Mouse (Mus musculus) neural tube, embryonic 13.5 days (tissue): Measurements from ENCODE around the gene Rap1gap. TPM values are rescaled to one million over a fixed set of nuclear protein-coding genes. Genes with fewer than 3 reads are reported as not detected.

ENCODE experiments used
- ATAC-seq: fragments of 200-750 bp; cut with Nextera tagmentation; 2 replicates; pipeline ENCODE4 v1.8.0; 2017; ENCODE audit warnings: low read depth, mild to moderate bottlenecking, moderate TSS enrichment, moderate library complexity
- H3K27ac ChIP-seq: fragments of 300-500 bp; sonication (generic); replicated peaks from 2 replicates; pipeline ENCODE4 v1.5.1; 2015; ENCODE audit warnings: moderate library complexity, mild to moderate bottlenecking, inconsistent platforms
- H3K27me3 ChIP-seq: fragments of 300-500 bp; sonication (generic); 2 replicates; pipeline ENCODE4 v1.6.1; 2015; ENCODE audit warnings: mild to moderate bottlenecking, inconsistent platforms
- H3K36me3 ChIP-seq: fragments of 300-500 bp; sonication (generic); 2 replicates; pipeline ENCODE4 v1.6.1; 2015; ENCODE audit warnings: mild to moderate bottlenecking, inconsistent platforms
- H3K4me1 ChIP-seq: fragments of 300-500 bp; sonication (generic); replicated peaks from 2 replicates; pipeline ENCODE4 v1.6.1; 2015; ENCODE audit warnings: inconsistent platforms
- H3K4me2 ChIP-seq: fragments of 300-500 bp; sonication (generic); 2 replicates; pipeline ENCODE4 v1.6.1; 2015; ENCODE audit warnings: inconsistent platforms, mild to moderate bottlenecking, moderate library complexity
- H3K4me3 ChIP-seq: fragments of 300-500 bp; sonication (generic); 2 replicates; pipeline ENCODE4 v1.5.1; 2015; ENCODE audit warnings: mild to moderate bottlenecking, inconsistent platforms
- H3K9ac ChIP-seq: fragments of 300-500 bp; sonication (generic); 2 replicates; pipeline ENCODE4 v1.6.1; 2015; ENCODE audit warnings: moderate library complexity, mild to moderate bottlenecking, inconsistent platforms
- H3K9me3 ChIP-seq: fragments of 300-500 bp; sonication (generic); 2 replicates; pipeline ENCODE4 v1.6.1; 2016; ENCODE audit warnings: inconsistent platforms
- WGBS: fragments of 180-500 bp; shearing (Covaris S2); methylation state at CpG from one replicate; pipeline ENCODE4 v1.1.7; 2015; 5-methylcytosine and 5-hydroxymethylcytosine counted together
- polyA plus RNA-seq: library from polyadenylated mRNA; unstranded; fragments of >200 nt; fragmentation: Nextera tagmentation; extraction: Ambion mirVana; gene quantifications from 2 replicates; pipeline ENCODE4 v1.2.1, GENCODE M21; 2015

Rap1gap gene
- polyA plus RNA-seq, 1 experiment from 2014 or later: 51.2 TPM

DNA sequence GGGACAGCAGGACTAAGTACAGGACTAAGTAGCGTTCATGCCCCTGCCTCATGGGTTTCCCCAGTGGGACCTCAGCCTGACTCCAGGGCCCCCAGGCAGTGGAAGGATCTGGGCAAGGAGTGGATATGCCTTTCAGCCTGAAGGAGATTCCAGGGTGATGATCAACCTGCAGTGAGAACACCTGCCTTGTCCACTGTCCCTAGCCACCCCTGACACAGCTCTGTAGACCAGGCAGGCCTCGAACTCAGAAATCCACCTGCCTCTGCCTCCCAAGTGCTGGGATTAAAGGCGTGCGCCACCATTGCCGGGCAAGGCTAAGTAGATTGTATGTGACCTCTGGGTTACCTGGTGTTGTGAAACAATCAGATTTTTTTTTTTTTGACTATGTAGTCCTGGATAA is 1.3 kb downstream of the Rap1gap start:
- Histone ChIP-seq H3K9me3 (no peaks in the 10 kb centered on the region), H3K4me3 (peak overlapping the region; percentile 56; the same call in 1 of the 2 replicates), H3K9ac (0 out of 2 replicates have a peak overlapping the region, but pooled peaks have one; percentile 3), H3K27ac (no peak overlapping the region), H3K4me2 (peak overlapping the region; percentile 72), H3K4me1 (peaks cover 46% of the 10 kb centered on the region), H3K36me3 (no peaks in the 10 kb centered on the region), H3K27me3 (peaks cover 22% of the 10 kb centered on the region)
- ATAC-seq: no peak
- WGBS: 86% methylated on average over 5 of the region's 5 CpGs

DNA sequence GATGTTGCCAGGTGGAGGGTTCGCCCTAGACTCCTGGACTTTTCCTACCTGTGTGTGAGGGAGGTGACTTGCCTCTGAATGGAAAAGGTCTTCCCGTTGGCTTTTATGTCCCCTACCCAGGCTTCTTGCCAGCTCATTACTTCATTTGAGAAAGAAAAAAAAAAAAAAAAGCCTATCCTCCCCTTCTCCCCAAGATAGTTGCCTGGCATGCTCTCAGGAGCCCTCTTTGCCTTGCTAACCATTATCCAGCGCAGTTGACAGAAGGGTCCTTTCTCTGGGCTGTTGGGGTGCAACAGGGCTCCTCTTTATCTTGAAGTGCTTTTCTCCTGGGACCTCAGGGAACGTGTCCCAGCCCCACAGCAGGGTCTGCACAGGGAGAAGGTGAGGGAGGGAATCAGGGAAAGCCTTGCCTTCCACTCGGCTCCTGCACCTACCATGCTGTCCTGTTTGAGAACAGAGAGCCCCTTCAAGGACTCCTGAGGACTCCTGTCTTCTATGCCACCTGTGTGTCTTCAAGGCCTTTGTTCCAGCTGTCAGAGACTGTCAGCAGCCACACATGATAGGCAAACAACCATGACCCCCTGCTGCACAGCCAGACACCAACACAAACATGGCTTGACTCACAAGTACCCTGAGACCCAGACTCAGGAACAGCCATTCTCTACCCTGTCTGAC is 1.9 kb downstream of the Rap1gap start:
- H3K36me3 ChIP-seq: no peaks in the 10 kb centered on the region
- no peaks in the 10 kb centered on the region for H3K9me3 ChIP-seq
- H3K4me1 ChIP-seq: peaks cover 42% of the 10 kb centered on the region
- no peak overlapping the region for H3K4me3 ChIP-seq
- no peak for ATAC-seq
- 0 out of 2 replicates have a peak overlapping the region, but pooled peaks have one; percentile 26 for H3K9ac ChIP-seq
- H3K4me2 ChIP-seq: peak overlapping the region; percentile 21; the same call in 1 of the 2 replicates
- no peak overlapping the region for H3K27ac ChIP-seq
- WGBS: 62% methylated on average over 5 of the region's 5 CpGs
- peaks cover 22% of the 10 kb centered on the region for H3K27me3 ChIP-seq

DNA sequence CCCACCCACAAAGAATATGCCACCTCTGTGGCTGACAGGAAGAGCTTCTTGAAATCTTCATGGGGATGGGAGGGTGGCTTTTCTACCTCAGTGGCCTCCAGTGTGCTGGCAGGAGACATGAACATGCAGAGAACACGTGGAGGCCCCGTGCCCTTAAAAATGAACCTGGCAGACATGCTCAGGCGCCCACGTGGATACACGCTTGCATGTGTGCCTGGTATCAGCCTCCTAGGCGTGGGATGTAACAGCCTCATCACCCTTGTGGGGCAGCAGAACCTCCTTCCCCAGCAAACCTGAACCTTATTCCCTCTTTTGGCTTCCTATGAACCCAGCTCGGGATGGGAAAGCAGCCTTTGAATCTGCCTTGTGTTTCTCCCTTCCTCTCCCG is 2.4 kb downstream of the Rap1gap start:
- Histone ChIP-seq H3K27me3 (peaks cover 22% of the 10 kb centered on the region), H3K27ac (no peak overlapping the region), H3K9me3 (no peaks in the 10 kb centered on the region), H3K4me1 (peaks cover 39% of the 10 kb centered on the region), H3K9ac (0 out of 2 replicates have a peak overlapping the region, but pooled peaks have one; percentile 26), H3K4me3 (no peak overlapping the region), H3K36me3 (no peaks in the 10 kb centered on the region), H3K4me2 (no peak overlapping the region)
- 71% methylated on average over 8 of the region's 8 CpGs for WGBS
- no peak for ATAC-seq

DNA sequence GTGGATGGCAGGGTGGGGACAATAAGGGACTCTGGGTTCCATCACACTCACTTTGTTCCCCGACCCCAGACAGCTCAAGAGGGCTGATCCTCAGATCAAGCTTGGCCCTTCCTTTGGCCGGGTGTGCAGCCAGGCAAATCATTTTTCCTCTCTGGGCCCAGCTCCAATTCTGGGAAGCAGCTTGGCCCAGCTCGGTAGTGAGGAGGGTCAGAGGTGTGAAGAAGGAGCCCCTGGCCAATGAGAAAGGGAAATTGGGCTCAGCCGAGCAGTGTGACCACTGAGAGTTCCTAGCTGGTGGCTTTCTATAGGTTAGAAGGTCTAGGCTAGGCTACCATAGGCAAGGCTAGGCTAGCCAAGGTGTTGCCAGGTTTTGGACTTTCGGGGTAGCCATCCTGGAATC is 3.2 kb downstream of the Rap1gap start:
- no peak overlapping the region for H3K27ac ChIP-seq
- no peak overlapping the region for H3K4me3 ChIP-seq
- H3K4me2 ChIP-seq: no peak overlapping the region
- H3K4me1 ChIP-seq: peaks cover 40% of the 10 kb centered on the region
- H3K9me3 ChIP-seq: no peaks in the 10 kb centered on the region
- ATAC-seq: no peak
- peak overlapping the region; percentile 26; the same call in 1 of the 2 replicates for H3K9ac ChIP-seq
- peaks cover 22% of the 10 kb centered on the region for H3K27me3 ChIP-seq
- 64% methylated on average over 5 of the region's 5 CpGs for WGBS
- H3K36me3 ChIP-seq: no peaks in the 10 kb centered on the region

DNA sequence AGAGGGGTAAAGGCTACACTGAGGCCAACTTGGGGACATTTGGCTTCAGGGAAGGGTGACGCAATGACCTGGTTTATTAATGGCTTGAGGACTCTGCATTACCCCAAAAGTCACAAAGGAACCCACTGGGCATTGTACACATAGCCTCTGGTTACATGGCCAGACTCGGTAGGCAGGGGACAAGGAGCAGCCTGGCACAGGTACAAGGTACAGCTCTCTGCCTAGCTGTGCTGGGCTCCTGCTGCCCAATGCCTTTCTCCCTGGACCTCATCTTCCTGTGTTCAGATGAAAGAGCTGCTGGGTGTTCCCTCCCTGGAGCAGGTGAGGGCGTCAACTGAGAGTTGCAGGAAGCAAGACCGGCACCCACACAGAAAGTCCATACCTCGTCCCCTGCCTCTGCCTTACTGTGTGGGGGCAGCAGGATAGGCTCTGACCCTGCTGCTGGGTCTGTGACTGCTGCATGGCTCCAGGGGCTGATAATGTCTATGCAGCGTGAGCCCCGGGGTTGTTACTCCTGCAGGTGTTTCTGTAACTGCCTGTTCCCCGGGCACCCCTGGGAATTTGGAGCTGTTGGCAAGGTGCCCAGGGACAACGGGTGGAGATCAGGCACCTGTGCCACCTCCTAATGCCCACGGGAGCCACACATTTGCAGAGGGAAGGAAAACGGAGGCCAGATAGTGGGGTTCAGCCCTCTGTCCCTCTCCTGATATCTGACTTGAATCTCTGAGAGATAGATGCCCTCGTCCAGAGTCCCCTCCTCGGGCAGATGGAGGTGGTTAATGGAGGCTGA is 7.4 kb downstream of the Rap1gap start:
- Histone ChIP-seq H3K9ac (no peak overlapping the region; the same call in 1 of the 2 replicates), H3K9me3 (no peaks in the 10 kb centered on the region), H3K4me2 (no peak overlapping the region), H3K4me3 (no peak overlapping the region), H3K36me3 (no peaks in the 10 kb centered on the region), H3K27ac (no peak overlapping the region), H3K27me3 (peaks cover 3% of the 10 kb centered on the region; the same call in 1 of the 2 replicates), H3K4me1 (peaks cover 20% of the 10 kb centered on the region)
- ATAC-seq: no peak
- 72% methylated on average over 13 of the region's 13 CpGs for WGBS

DNA sequence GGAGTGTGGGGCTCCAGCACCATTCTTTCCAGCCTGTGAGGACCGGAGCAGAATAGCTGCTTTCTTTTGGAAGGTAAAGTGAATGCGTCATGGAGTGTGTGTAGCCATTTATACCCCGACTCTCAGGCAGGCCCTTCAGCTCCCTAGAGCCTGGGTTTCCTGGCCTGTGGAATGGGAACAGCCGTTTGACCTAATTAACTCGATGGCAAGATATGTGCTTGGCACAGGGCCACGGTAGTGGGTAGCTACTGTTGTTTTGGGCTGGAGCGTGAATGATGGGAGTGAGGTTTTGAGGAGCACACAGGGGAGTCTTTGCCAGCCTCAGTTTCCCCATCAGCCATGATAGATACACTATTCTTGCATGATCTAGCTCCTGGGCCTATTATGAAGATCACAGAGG is 11.0 kb downstream of the Rap1gap start:
- Histone ChIP-seq H3K27me3 (peaks cover 23% of the 10 kb centered on the region), H3K4me3 (no peak overlapping the region), H3K9ac (0 out of 2 replicates have a peak overlapping the region, but pooled peaks have one; percentile 1), H3K4me1 (peaks cover 18% of the 10 kb centered on the region), H3K36me3 (no peaks in the 10 kb centered on the region), H3K27ac (no peak overlapping the region), H3K4me2 (no peak overlapping the region), H3K9me3 (no peaks in the 10 kb centered on the region)
- no peak for ATAC-seq
- WGBS: 63% methylated on average over 7 of the region's 7 CpGs

DNA sequence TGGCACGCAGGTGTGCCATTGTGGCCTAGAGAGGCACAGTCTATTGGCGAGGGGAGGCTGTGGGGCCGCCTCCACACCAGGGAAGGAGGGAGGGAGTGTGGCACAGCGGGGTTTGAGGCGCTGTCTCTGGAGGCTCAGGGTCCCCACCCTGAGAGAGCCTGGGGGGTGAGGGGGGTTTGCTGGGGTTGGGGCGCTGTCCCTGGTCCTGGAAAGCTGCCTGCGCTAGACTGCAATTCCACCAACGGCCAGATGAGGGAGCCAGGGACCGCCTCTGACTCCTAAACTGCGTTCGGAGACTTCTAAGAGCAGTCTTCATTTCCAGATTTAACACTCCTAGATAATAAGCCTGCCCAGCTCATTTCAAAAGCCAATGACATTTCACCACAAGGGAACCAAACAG is 11.5 kb downstream of the Rap1gap start:
- Histone ChIP-seq H3K9me3 (no peaks in the 10 kb centered on the region), H3K4me1 (peaks cover 23% of the 10 kb centered on the region), H3K4me2 (no peak overlapping the region), H3K27me3 (peaks cover 24% of the 10 kb centered on the region), H3K4me3 (no peak overlapping the region), H3K27ac (no peak overlapping the region), H3K36me3 (no peaks in the 10 kb centered on the region), H3K9ac (0 out of 2 replicates have a peak overlapping the region, but pooled peaks have one; percentile 1)
- 11% methylated on average over 11 of the region's 11 CpGs for WGBS
- ATAC-seq: peak; percentile 38

DNA sequence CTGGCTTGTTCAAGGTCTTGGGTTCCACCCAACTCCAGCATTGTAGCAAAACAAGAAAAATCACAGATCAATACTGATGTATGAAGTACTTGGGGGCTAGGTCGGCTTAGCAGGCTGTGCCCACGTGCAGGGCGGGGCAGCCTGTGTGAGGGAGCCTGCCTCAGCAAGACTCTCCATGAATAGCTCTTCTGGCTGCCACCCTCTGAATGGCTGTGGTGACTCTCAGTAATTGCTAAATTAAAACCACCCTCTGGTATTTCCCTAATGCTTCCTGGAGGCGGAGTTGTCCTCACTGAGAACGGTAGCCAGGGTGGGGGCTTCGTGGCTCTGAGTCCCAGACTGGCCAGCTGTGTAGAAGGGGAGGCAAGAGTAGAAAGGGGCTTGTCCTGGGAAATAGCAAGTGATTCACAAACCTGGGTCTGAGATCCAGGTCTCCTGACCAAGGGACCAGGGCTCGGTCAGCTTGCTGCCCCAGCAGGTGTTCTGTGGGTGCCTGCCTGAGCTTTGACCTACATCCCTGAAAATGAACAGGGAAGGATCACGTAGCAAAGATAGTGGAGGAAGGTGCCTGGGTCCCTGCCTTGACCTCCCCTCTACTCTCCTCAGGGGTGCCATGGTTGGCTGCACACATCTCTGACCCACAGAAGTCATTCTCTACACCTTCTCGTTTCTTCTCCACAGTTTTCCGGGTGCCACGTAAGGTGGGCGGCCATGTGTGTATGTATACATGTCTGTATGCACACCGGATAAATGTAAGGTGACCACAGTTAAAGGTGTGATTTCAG is 12.4 kb downstream of the Rap1gap start:
- H3K9me3 ChIP-seq: no peaks in the 10 kb centered on the region
- no peak overlapping the region for H3K9ac ChIP-seq
- no peak overlapping the region for H3K4me3 ChIP-seq
- no peaks in the 10 kb centered on the region for H3K36me3 ChIP-seq
- H3K4me1 ChIP-seq: peaks cover 30% of the 10 kb centered on the region
- peaks cover 28% of the 10 kb centered on the region for H3K27me3 ChIP-seq
- H3K27ac ChIP-seq: no peak overlapping the region
- ATAC-seq: no peak
- WGBS: 64% methylated on average over 13 of the region's 13 CpGs
- H3K4me2 ChIP-seq: no peak overlapping the region

DNA sequence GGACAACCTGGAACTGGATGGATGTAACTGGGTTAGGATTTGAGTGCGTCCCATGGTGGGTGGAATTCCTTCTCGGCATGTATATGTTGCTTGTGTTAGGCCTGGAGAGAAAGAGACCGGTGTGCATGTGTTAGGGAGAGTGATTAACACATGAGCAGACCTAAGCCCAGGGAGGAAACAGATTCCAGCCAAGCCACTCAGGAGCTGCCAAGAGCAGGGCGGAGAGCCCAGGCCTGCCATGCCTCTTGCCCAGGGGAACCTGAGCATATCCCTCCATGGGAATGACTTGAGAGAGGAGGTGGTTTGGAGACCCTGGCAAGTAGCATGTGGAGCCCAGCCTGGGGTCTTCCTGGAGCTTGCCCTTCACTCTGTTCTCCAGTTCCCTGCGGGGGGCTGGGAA is 13.4 kb downstream of the Rap1gap start:
- H3K27ac ChIP-seq: no peak overlapping the region
- peaks cover 37% of the 10 kb centered on the region for H3K27me3 ChIP-seq
- no peaks in the 10 kb centered on the region for H3K36me3 ChIP-seq
- no peak overlapping the region for H3K4me3 ChIP-seq
- no peak for ATAC-seq
- no peak overlapping the region for H3K4me2 ChIP-seq
- WGBS: 81% methylated on average over 5 of the region's 5 CpGs
- H3K9me3 ChIP-seq: no peaks in the 10 kb centered on the region
- H3K9ac ChIP-seq: no peak overlapping the region
- peaks cover 38% of the 10 kb centered on the region for H3K4me1 ChIP-seq

DNA sequence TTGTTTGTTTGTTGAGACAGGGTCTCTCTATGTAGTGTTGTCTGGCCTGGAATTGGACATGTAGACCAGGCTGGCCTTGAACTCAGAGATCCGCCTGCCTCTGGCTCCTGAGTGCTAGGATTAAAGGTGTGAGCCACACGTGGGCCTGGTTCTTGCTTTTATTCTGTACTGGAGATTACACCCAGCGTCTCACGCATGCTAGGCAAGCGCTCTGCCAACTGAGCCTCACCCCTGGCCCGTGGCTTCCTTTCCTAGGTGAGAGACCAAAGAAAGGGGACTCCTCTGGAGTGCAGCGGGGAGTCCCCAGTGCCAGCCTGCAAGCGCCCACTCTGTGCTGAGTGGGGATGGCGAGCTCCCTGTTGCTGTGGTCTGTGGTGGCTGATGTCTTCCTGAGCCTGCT is 14.0 kb downstream of the Rap1gap start:
- no peak overlapping the region for H3K4me2 ChIP-seq
- no peak overlapping the region for H3K9ac ChIP-seq
- H3K9me3 ChIP-seq: no peaks in the 10 kb centered on the region
- WGBS: 83% methylated on average over 9 of the region's 9 CpGs
- peaks cover 39% of the 10 kb centered on the region for H3K27me3 ChIP-seq
- H3K4me3 ChIP-seq: no peak overlapping the region
- H3K4me1 ChIP-seq: peaks cover 39% of the 10 kb centered on the region
- no peak for ATAC-seq
- no peaks in the 10 kb centered on the region for H3K36me3 ChIP-seq
- no peak overlapping the region for H3K27ac ChIP-seq

DNA sequence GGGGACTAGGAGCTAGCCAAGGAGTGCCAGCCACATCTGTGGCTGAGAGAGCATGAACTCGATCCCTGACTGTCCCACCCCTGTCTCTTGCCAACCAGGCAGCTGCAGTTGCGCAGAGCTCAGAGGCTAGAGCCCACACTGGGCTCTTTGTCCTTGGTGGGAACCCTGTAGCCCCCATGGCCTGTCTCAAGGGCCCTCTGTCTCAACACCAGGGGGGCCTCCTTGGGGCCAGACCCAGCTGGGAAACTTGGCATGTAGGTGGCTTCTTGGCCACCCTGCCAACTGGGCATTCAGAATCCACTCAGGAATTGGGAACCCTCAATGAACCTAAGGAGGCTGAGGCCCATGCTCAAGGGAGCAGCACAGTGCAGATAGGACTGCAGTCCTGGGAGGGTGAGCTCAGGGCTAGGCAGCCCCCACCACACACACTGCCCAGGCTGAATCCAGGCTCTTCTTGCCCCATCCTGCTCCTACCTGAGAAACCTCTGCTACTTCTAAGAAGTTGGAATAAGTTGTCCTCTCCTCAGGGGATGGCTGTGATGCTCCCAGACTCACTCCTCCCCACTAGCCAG is 15.5 kb downstream of the Rap1gap start:
- Histone ChIP-seq H3K4me1 (peaks cover 43% of the 10 kb centered on the region), H3K27ac (peak overlapping the region; percentile 76), H3K9ac (no peak overlapping the region), H3K4me3 (no peak overlapping the region), H3K4me2 (peak overlapping the region; percentile 74; the same call in 1 of the 2 replicates), H3K27me3 (peaks cover 49% of the 10 kb centered on the region), H3K9me3 (no peaks in the 10 kb centered on the region), H3K36me3 (no peaks in the 10 kb centered on the region)
- no peak for ATAC-seq
- 75% methylated on average over 2 of the region's 2 CpGs for WGBS
